Mouse (Mus musculus): ENCODE measurements around the gene Nup35. TPM values are rescaled to one million over a fixed set of nuclear protein-coding genes. Genes with fewer than 3 reads are reported as not detected.
A peak's percentile ranks its signal among the peaks of the same experiment; 100 is the strongest.

Nup35 gene
- total RNA-seq, 2 experiments from 2014 or later: 7.7 to 11.7 TPM

DNA sequence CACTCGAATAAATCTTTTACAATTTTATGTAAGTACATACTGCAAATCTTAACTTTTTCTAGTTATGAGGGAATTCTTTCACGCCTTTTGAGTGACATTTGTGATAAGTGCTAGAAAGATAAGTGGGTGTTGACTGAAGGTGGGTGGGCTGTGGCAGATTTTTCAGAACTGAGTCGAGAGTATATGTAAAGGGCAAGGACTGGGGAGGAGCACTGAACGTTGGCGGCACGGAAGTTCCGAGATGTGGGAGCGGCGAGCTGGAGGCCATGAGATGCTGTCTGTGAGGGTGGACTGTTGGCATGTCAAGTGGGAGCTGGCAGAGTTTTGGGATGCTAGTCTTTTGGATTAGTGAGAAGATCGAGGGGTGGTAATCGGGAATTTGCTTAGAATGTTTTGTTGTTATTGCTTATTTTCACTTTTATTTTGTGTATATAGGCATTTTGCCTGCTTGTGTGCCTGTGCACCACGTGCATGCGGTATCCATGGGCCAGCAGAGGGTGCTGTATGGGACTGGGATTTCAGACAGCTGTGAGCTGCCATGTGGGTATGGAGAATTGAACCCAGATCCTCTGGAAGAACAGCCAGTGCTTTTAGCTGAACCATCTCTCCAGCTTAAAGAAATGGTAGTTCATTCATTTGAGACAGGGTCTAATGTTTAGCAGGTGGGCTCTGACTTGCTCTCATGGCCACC is 15.4 kb downstream of the Nup35 start:
- no peak for DNase-seq
- intact Hi-C loops (cut with DNase I): no loop called here

DNA sequence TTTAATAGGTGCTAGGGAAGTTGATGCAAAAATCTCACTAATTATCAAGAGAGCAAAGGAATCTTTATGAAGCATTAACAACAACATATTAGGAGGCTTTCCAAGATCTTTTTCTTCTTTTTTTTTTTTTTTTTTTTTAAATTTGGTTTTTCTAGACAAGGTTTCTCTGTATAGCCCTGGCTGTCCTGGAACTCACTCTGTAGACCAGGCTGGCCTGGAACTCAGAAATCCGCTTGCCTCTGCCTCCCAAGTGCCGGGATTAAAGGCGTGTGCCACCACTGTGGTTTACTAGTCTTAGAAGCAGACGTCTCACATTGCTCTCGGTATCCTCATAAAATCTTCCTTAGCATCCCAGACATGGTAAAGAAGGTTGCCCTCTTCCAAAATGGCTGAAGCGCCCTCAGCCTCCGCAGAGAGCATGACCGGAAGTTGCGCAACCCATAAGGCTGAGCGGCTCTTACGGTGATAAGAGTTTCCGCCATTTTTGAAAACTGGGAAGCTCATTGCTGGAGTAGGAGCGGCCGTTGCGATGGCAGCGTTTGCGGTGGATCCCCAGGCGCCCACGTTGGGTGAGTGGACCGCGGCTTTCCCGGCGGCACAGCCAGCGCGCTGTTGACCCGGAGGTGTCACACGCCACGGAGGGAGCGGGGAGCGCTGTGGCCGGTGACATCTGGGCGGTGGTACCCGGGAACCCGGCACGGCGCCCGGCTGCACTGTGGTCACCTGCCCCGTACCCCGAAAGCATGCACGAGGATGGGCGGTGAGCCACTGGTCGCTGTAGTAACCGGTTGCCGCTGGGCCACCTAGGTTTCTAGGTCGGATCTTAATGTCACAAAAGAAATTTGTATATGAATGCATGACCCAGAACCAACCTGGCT is 21.6 kb downstream of the Nup35 start:
- intact Hi-C loops (cut with DNase I): loop anchor here (1.0 to 2.0 kb wide), 2 partner anchors 20 to 56 kb away; no protein-coding TSS in a partner anchor
- peak; percentile 93 to 96 for DNase-seq

GRCm38 (mm10) chr2:80639398-80639797 is 22.4 kb downstream of the Nup35 start:
- no peak for DNase-seq
- intact Hi-C loops (cut with DNase I): loop anchor here (1.0 to 2.0 kb wide), 2 partner anchors 21 to 57 kb away; no protein-coding TSS in a partner anchor

DNA sequence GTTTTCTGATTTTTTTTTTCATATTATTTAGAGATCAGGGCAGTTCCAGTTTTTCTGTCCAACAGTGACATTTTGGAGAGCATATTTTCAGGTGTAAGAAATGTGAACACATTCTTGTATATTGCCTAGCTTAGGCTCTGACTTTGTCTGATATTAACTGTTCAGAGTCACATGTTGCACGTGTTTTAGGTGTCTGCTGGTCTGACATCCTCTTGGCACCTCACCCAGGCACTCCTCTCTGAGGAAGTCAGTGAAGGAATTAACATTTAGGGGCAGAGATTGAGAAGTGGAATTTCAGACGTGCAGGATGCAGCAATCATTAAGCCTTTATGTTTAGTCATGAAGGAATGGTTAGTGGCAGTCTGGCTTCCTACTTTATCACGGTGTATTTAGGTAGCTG is 22.8 kb downstream of the Nup35 start:
- intact Hi-C loops (cut with DNase I): loop anchor here (1.0 to 2.0 kb wide), 2 partner anchors 22 to 57 kb away; no protein-coding TSS in a partner anchor
- DNase-seq: no peak

- DNase-seq: no peak
- intact Hi-C loops (cut with DNase I): no loop called here
Observed at GRCm38 (mm10) chr2:80661414-80661813, 44.4 kb downstream of the Nup35 start.

DNA sequence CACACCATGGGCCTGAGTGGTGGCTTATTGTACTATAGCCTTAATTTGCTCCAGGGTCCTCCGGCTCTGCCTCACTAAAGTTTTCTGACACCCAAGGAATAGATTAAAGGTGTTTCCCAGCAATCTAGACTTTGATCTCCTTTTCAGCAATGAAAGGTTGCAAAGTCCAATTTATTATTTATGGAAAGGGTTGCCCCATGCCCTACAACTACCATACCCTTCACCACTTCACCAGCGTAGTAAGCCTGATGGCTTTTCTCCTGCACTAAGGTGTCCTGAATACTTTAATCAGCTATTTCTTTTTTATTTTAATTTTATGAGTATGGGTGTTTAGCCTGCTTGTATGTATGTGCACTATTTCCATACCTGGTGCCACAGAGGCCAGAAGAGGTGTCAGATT is 45.6 kb downstream of the Nup35 start:
- intact Hi-C loops (cut with DNase I): no loop called here
- no peak for DNase-seq

GRCm38 (mm10) chr2:80667396-80667964 is 50.4 kb downstream of the Nup35 start:
- DNase-seq: no peak
- intact Hi-C loops (cut with DNase I): no loop called here

GRCm38 (mm10) chr2:80669868-80670666 is 53.0 kb downstream of the Nup35 start:
- intact Hi-C loops (cut with DNase I): loop anchor here (5.0 kb wide), 1 partner anchor 313 kb away; no protein-coding TSS in a partner anchor
- DNase-seq: peak in 1 of 2 experiments; percentile 10

DNA sequence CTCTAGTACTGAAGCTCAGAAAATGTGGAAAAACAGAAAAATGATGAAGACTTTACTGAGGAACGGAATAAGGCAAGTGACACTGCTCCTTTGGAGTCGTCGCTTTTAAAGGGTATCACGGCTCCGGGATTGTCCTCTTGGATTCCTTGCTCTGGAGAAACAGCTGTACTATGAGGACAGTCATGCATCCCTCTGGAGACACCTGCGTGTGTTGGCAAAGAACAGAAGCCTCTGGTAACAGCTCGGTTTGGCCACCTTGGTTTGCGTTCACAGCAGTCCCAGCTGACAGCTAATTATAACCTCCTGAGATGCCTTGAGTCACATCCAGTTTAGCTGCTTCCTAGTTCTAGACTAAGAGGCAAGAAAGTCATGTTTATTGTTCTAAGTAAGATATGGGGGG is 61.8 kb downstream of the Nup35 start:
- intact Hi-C loops (cut with DNase I): no loop called here
- DNase-seq: no peak

- intact Hi-C loops (cut with DNase I): no loop called here
- DNase-seq: no peak
Observed at GRCm38 (mm10) chr2:80683727-80684239, 66.7 kb downstream of the Nup35 start.

DNA sequence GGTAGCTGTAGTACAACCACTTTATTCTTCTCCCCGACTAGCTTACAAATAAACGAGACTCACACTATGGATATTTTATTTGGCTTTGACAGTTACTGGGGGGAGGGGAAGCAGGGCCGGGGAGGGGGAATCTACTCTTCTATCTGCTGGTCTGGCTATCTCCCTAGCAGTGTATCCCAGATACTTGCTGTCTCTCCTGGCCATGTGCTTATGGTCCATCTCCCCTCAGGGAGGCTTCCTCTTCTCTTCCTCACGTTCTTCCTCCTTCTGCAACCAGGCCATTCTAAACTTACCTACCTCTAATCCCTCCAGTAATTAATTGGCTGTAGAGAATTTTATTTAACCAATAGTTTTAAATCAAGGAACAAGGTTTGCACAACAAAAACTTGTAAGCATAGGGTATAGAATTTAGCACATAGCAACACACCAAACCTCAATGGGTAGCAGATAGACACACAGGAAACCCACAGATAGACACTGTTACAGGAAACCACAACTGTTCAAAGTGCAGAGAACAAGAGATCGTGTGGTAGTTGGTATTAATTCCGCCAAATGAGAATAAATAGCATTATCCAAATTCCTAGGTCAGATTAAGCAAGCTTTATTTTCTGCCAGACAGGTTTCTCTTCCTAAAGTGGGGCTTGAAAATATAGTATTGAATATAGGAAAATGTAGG is 67.5 kb downstream of the Nup35 start:
- intact Hi-C loops (cut with DNase I): no loop called here
- no peak for DNase-seq

DNA sequence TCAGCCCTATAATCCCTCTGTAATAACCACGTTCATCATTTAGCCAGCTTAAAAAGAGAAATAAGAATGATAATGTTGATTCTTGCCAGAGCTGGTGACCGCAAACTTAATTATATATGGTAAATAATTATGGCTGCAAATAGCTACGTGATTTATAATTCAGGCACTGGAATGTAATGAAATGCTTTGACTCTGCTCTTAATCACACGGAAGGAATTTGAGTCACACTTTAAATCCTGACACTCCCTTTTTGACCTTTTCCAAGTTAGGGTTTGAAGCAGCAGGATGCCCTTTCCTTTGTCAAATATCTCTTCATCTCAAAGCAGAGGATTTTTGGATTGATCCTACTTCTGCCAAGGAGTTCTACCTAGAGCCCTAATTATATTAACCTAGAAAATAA is 71.2 kb downstream of the Nup35 start:
- DNase-seq: no peak
- intact Hi-C loops (cut with DNase I): no loop called here

GRCm38 (mm10) chr2:80707429-80707828 is 90.4 kb downstream of the Nup35 start:
- intact Hi-C loops (cut with DNase I): no loop called here
- DNase-seq: no peak

Small RNA genes lying within 50 kb of the gene (microRNA-seq; reads per million reads assigned to microRNA genes)
- gene Mir684-1: 0 reads per million in 2 experiments

Other genes with a start within 250 kb of the Nup35 start
- gene Frzb, start 169.6 kb upstream of the Nup35 start, total RNA-seq (2021): 1 to 10 TPM; 7.1 to 7.4 TPM
- 10 to 100 TPM; 94.1 to 94.8 TPM for gene Nckap1, start 35.9 kb upstream of the Nup35 start, total RNA-seq (2021)
- gene Dusp19, start 191 bp upstream of the Nup35 start, total RNA-seq (2021): 1 to 10 TPM; 5.9 to 7.6 TPM